ENCODE assay signal across 28 mouse cellular contexts in the genomic region with DNA sequence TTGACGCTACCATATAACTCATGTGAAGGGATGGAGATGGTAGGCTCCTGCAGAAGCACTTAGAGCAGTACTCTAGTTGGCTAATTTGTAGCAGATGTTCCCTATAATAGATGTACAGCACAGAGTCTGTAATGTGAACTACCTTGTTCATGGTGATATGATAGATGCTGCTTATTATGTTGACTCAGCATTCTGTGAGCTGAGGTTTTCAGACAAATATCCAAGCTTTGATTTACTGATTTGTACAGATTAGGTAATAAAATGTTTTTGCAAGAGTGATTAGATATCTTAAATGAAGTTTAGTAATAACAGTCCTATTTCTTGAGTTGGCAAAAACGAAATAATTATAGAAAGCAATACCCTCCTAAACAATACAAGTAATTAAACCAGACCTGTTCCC.
DNase-seq lines count a peak whose midpoint lies in the region; ATAC-seq and TF ChIP-seq lines count a peak whose summit lies in the region.
"Had no signal": no experiment of that assay in that cellular context is flagged by ENCODE, and none has a peak within 500 bp of the region (broad histone marks: within the 10 kb centered on the region; RNA-seq: fewer than 3 reads in every experiment).

No protein-coding gene starts in this region.

- in situ Hi-C loops in ES-E14 (cut with MboI; ENCODE audit: low sequenced_read_pairs in 2 of 2, unreplicated experiment in 2 of 2), result no loop called here

- H3K27ac ChIP-seq in embryonic facial prominence, embryonic 11.5 days (replicated peaks; ENCODE audit: low read depth, low read length), result no peak overlapping the region
- H3K27ac ChIP-seq in embryonic facial prominence, embryonic 10.5 days (replicated peaks), result no peak overlapping the region
- H3K27ac ChIP-seq in hindbrain, embryonic 11.5 days (ENCODE audit: low read depth, low read length), result no peak overlapping the region
- no peak overlapping the region for H3K27ac ChIP-seq in hindbrain, embryonic 12.5 days
- H3K27ac ChIP-seq in ES-E14 (ENCODE audit: insufficient read depth, low read depth, low read length, poor library complexity, severe bottlenecking), result no peak overlapping the region
- H3K27ac ChIP-seq: embryonic facial prominence, embryonic 13.5 days; embryonic facial prominence, embryonic 15.5 days; forebrain, embryonic 10.5 days; forebrain, embryonic 12.5 days had no signal

- H3K36me3 ChIP-seq in embryonic facial prominence, embryonic 11.5 days (replicated peaks; ENCODE audit: control insufficient read depth, insufficient read depth, low read depth, low read length), result no peaks in the 10 kb centered on the region
- no peaks in the 10 kb centered on the region for H3K36me3 ChIP-seq in embryonic facial prominence, embryonic 10.5 days (replicated peaks)
- H3K36me3 ChIP-seq in hindbrain, embryonic 11.5 days (ENCODE audit: control insufficient read depth, insufficient read depth, low read length), result no peaks in the 10 kb centered on the region
- no peaks in the 10 kb centered on the region for H3K36me3 ChIP-seq in hindbrain, embryonic 12.5 days
- H3K36me3 ChIP-seq in ES-E14 (ENCODE audit: control insufficient read depth, insufficient read depth, low read length, poor library complexity, severe bottlenecking), result no peaks in the 10 kb centered on the region
- H3K36me3 ChIP-seq: embryonic facial prominence, embryonic 13.5 days; embryonic facial prominence, embryonic 15.5 days; forebrain, embryonic 10.5 days; forebrain, embryonic 12.5 days had no signal

- no peak overlapping the region for H3K9ac ChIP-seq in embryonic facial prominence, embryonic 11.5 days (replicated peaks; ENCODE audit: low read length)
- no peak overlapping the region for H3K9ac ChIP-seq in hindbrain, embryonic 11.5 days (ENCODE audit: low read depth, low read length)
- H3K9ac ChIP-seq in hindbrain, embryonic 12.5 days, result no peak overlapping the region
- no peak overlapping the region for H3K9ac ChIP-seq in ES-E14 (ENCODE audit: insufficient read depth, low read depth, low read length, poor library complexity, severe bottlenecking)
- H3K9ac ChIP-seq: embryonic facial prominence, embryonic 13.5 days; embryonic facial prominence, embryonic 15.5 days; forebrain, embryonic 12.5 days had no signal

- no peaks in the 10 kb centered on the region for H3K4me1 ChIP-seq in embryonic facial prominence, embryonic 11.5 days (ENCODE audit: control insufficient read depth, insufficient read depth, low read length)
- H3K4me1 ChIP-seq in embryonic facial prominence, embryonic 10.5 days, result no peaks in the 10 kb centered on the region
- no peaks in the 10 kb centered on the region for H3K4me1 ChIP-seq in hindbrain, embryonic 11.5 days (replicated peaks; ENCODE audit: control insufficient read depth, insufficient read depth, low read length)
- no peaks in the 10 kb centered on the region for H3K4me1 ChIP-seq in hindbrain, embryonic 12.5 days
- H3K4me1 ChIP-seq in ES-E14 (ENCODE audit: control insufficient read depth in 2 of 2, insufficient read depth in 2 of 2, low read length in 2 of 2, poor library complexity in 1 of 2), result no peaks in the 10 kb centered on the region
- H3K4me1 ChIP-seq: embryonic facial prominence, embryonic 13.5 days; embryonic facial prominence, embryonic 15.5 days; forebrain, embryonic 10.5 days; forebrain, embryonic 12.5 days had no signal

- no peak overlapping the region for H3K4me2 ChIP-seq in embryonic facial prominence, embryonic 11.5 days (ENCODE audit: low read depth, low read length)
- H3K4me2 ChIP-seq in hindbrain, embryonic 11.5 days (replicated peaks; ENCODE audit: low read depth, low read length), result no peak overlapping the region
- H3K4me2 ChIP-seq in hindbrain, embryonic 12.5 days (replicated peaks), result no peak overlapping the region
- H3K4me2 ChIP-seq: embryonic facial prominence, embryonic 13.5 days; embryonic facial prominence, embryonic 15.5 days; forebrain, embryonic 12.5 days had no signal

- 78% methylated on average over 2 of the region's 2 CpGs for WGBS in embryonic facial prominence, embryonic 11.5 days
- WGBS in embryonic facial prominence, embryonic 10.5 days, result 84% methylated on average over 2 of the region's 2 CpGs
- 76% methylated on average over 2 of the region's 2 CpGs for WGBS in hindbrain, embryonic 11.5 days
- WGBS in hindbrain, embryonic 12.5 days, result 84% methylated on average over 2 of the region's 2 CpGs

- DNase-seq in embryonic facial prominence, embryonic 11.5 days (ENCODE audit: low spot score), result peak; percentile 1
- no peak for DNase-seq in embryonic facial prominence, embryonic 10.5 days (ENCODE audit: low spot score)
- no peak for DNase-seq in hindbrain, embryonic 11.5 days (ENCODE audit: low spot score)
- no peak for DNase-seq in ES-E14 (ENCODE audit: low read depth, low spot score)
- DNase-seq in mesoderm, embryonic 11.5 days (ENCODE audit: low read depth, low spot score), result peak; percentile 7
- no peak for DNase-seq in ovary, postnatal 14 days (ENCODE audit: low spot score)
- DNase-seq: adrenal gland, adult 2 months; adrenal gland, postnatal 10 days; adrenal gland, postnatal 25 days; B cell, adult 2 months; cerebellum, adult 11 months; cerebellum, adult 18-20 months; cerebellum, adult 8-10 months; cerebellum, adult 9-11 months; cerebellum, postnatal 14 days; cerebellum, postnatal 36 days; embryo, embryonic 11 days had no signal

- no peak for ATAC-seq in embryonic facial prominence, embryonic 11.5 days (replicated peaks; ENCODE audit: insufficient number of reproducible peaks, low FRiP score, low TSS enrichment, low read depth)
- 0 out of 2 replicates have a peak, but pooled peaks have one; percentile 28 for ATAC-seq in hindbrain, embryonic 11.5 days (ENCODE audit: low FRiP score)
- ATAC-seq in hindbrain, embryonic 12.5 days (ENCODE audit: low FRiP score), result no peak
- ATAC-seq: activated CD4-positive, CD25-positive, alpha-beta regulatory T cell, adult 4 months; CD4-positive, CD25-positive, alpha-beta regulatory T cell, adult 4 months; forebrain, embryonic 14.5 days; Patski had no signal

- H3K4me3 ChIP-seq in embryonic facial prominence, embryonic 11.5 days (ENCODE audit: low read depth, low read length), result no peak overlapping the region
- H3K4me3 ChIP-seq in embryonic facial prominence, embryonic 10.5 days, result no peak overlapping the region
- H3K4me3 ChIP-seq in hindbrain, embryonic 11.5 days (ENCODE audit: low read depth, low read length), result no peak overlapping the region
- H3K4me3 ChIP-seq in hindbrain, embryonic 12.5 days, result no peak overlapping the region
- H3K4me3 ChIP-seq in ES-E14 (ENCODE audit: insufficient read depth in 1 of 2, low read depth in 1 of 2, low read length in 2 of 2, poor library complexity in 1 of 2, severe bottlenecking in 1 of 2), result no peak overlapping the region
- H3K4me3 ChIP-seq: embryonic facial prominence, embryonic 13.5 days; embryonic facial prominence, embryonic 15.5 days; erythroblast, embryonic 14.5 days; forebrain, embryonic 10.5 days; forebrain, embryonic 12.5 days had no signal

- H3K9me3 ChIP-seq in embryonic facial prominence, embryonic 11.5 days (replicated peaks; ENCODE audit: control insufficient read depth, low read length), result no peaks in the 10 kb centered on the region
- H3K9me3 ChIP-seq in embryonic facial prominence, embryonic 10.5 days, result no peaks in the 10 kb centered on the region
- no peaks in the 10 kb centered on the region for H3K9me3 ChIP-seq in hindbrain, embryonic 11.5 days (ENCODE audit: control insufficient read depth, low read length)
- H3K9me3 ChIP-seq in hindbrain, embryonic 12.5 days (replicated peaks), result no peaks in the 10 kb centered on the region
- H3K9me3 ChIP-seq in ES-E14 (ENCODE audit: control insufficient read depth, insufficient read depth, low read depth, low read length), result no peaks in the 10 kb centered on the region
- H3K9me3 ChIP-seq: embryonic facial prominence, embryonic 13.5 days; embryonic facial prominence, embryonic 15.5 days; forebrain, embryonic 10.5 days; forebrain, embryonic 12.5 days had no signal

- no peaks in the 10 kb centered on the region for H3K27me3 ChIP-seq in embryonic facial prominence, embryonic 11.5 days (ENCODE audit: control insufficient read depth, insufficient read depth, low read length)
- H3K27me3 ChIP-seq in embryonic facial prominence, embryonic 10.5 days (replicated peaks; ENCODE audit: low read depth, poor library complexity, severe bottlenecking), result no peaks in the 10 kb centered on the region
- no peaks in the 10 kb centered on the region for H3K27me3 ChIP-seq in hindbrain, embryonic 11.5 days (ENCODE audit: control insufficient read depth, insufficient read depth, low read length)
- H3K27me3 ChIP-seq in hindbrain, embryonic 12.5 days, result no peaks in the 10 kb centered on the region
- H3K27me3 ChIP-seq: CH12.LX; embryonic facial prominence, embryonic 13.5 days; embryonic facial prominence, embryonic 15.5 days; forebrain, embryonic 12.5 days had no signal

TF ChIP-seq in ES-E14, 5 proteins besides CTCF, POLR2A, EP300 and RAD21:
- TF ChIP-seq ZNF384 (IDR thresholded peaks at IDR 0.05; ENCODE audit: low read depth, low read length) (no peak), ZC3H11A (IDR thresholded peaks at IDR 0.05; ENCODE audit: borderline replicate concordance, low read depth, low read length) (no peak), MAFK (IDR thresholded peaks at IDR 0.05; ENCODE audit: insufficient read depth, low read depth, low read length) (peak; percentile 65), HCFC1 (IDR thresholded peaks at IDR 0.05; ENCODE audit: borderline replicate concordance, insufficient read depth, low read length) (no peak)
TF ChIP-seq in ES-E14: peak in this region for 1.

Comparison
In these comparisons a context has a peak if more than half of its experiments do, and no peak if none do; other contexts are left out.
1. DNase-seq: peak in embryonic facial prominence, embryonic 11.5 days (single experiment) and mesoderm, embryonic 11.5 days (single experiment); none in embryonic facial prominence, embryonic 10.5 days (single experiment), hindbrain, embryonic 11.5 days (single experiment), ES-E14 (single experiment) and ovary, postnatal 14 days (single experiment).